Mouse (Mus musculus) naive thymus-derived CD4-positive, alpha-beta T cell, adult 2 months (primary cell): Measurements from ENCODE around the gene Trp53rkb.

Experiments
- DNase-seq: peaks from one replicate; pipeline ENCODE4 v3.0.0-alpha.2; 2011; ENCODE audit warnings: low read depth

The Trp53rkb gene

DNA sequence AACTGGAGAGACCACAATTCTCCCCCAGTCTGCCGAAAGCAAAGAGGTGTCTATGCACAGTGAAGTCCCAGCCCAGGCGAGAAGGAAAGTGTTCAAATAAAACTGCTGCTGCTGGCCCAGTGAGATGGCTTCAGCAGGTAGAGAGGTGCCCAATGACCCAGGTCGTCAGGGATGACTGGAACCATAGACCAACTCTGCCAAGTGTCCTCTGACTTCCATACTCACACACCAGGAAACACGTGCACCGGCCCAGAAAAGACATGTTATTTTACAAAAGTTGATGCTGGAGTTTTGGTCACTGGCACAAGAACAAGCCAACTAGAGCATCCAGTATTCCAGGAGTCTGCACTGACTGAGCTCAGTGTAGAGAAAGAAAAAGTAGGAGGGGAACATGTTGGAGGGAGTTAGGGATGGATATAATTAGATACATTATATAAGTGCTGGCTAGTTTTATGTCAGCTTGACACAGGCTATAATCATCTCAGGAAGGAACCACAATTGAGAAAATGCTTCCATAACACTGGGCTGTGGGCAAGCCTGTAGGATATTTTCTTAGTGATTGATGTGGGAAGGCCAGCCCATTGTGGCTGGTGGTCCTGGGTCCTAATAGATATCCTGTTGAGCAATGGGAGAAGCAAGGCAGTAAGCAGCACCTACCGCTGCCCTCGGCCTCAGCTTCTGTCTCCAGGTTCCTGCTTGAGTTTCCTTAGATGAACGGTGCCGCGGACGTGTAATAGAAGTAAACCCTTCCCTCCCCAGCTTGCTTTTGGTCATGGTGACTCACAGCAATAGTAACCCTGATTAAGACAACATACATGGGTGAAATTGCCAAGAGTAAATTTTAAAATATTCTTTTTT is 7.5 kb downstream of the Trp53rkb start:
- no peak for DNase-seq

DNA sequence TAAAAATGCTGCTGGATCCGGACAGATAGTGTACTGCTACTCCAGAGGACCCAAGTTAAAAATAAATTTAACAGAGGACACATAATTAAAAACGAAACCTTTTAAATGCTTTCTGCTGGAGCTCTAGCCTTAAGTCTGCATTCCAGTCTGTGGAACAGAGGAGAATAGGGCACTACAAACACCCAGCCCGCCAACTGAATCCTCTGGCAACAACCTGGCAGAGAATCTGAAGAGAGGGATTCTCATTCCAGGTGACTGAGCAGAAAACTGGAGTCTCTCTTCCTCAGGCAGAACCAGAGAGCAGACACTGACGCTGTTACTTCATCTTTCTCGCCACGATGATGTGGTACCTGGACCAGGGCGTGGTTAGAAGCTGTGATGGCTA is 8.1 kb downstream of the Trp53rkb start:
- no peak for DNase-seq

DNA sequence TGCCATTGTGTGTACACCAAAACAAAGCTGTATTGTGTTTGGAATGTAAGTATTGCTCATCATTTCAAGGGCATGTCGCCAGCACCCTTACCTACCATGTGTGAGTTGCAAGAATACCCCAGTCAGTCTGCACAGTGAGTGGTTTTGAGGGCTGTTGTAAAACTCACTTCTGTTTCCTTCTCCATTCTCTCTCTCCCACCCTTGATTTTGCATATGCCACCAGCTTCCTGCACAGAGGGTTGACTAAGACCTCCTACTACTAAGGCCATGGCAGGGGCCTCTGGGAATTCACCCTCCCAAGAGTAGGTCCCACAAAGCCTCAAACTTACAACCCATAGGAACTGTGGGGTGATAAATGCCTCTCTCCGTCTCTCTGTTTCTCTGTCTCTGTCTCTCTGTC is 9.1 kb downstream of the Trp53rkb start:
- DNase-seq: no peak

- DNase-seq: no peak
These were observed 11.0 kb downstream of the Trp53rkb start for GRCm38 (mm10) chr2:166803298-166803697.

DNA sequence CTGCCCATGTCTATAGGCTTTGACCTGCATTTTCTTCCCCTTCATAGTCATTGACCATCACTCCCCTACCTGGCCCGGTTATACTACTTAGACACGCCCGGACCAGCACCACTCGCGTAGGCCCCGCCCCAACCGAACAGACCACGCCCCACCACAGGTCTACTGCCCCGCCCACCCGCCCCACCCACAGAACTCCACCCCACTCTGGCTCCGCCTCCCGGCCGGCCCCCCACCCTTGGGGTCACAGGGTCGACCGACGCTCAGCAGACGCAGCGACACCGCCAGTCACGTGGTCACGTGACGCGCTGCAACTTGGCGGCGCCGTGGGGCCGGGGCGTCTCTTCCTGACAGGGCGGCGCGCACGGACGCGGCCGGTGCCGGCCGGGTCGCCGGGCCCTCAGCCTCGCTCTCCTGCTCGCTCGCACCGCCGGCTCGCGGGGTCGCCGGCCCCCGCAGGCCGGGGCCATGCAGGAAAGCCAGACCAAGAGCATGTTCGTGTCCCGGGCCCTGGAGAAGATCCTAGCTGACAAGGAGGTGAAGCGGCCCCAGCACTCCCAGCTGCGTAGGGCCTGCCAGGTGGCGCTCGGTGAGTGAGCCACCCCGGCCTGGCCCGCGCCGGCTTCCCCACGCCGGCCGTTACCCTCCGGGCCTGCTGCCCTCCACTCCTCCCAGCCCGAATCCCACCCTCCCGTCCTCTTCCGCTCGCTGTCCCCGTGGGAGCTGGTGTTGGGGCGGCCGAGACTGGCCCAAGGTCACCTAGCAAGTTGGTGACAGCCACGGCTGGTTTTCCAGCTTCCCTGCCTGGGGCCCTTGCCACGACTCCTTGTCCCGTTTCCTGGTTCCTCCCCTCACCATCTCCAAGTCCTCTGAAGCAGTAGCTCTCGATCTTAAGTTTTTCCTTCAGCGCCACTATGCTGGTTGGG is 13.2 kb downstream of the Trp53rkb start, which contains the start of gene Arfgef2:
TSS of gene Arfgef2 (plus strand) at position 339 of the 923 bp plus-strand sequence.
- peak; percentile 94 for DNase-seq

- DNase-seq: no peak
These were observed 13.9 kb downstream of the Trp53rkb start for GRCm38 (mm10) chr2:166806173-166806705.

- DNase-seq: no peak
These were observed 14.5 kb downstream of the Trp53rkb start for GRCm38 (mm10) chr2:166806813-166807212.

DNA sequence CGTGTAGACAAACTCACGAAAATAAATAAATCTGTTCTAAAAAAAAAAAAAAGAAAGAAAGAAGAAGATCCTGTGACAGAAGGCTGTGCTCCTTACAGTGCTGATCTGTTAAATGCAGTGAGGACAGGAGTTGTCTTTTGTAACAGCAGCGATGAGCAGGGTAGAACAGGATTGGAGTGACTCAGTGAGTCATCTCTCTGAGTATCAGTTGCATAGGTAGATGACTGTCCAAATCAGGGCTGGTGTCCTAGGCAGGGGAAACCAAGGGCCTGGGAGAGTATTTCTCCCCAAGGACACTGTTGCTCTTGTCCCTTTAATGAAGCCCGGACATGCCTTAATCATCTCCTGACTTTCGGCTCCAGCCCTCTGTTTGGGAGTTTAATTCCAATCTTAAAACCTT is 17.2 kb downstream of the Trp53rkb start:
- DNase-seq: no peak

GRCm38 (mm10) chr2:166810821-166811220 is 18.5 kb downstream of the Trp53rkb start:
- no peak for DNase-seq

DNA sequence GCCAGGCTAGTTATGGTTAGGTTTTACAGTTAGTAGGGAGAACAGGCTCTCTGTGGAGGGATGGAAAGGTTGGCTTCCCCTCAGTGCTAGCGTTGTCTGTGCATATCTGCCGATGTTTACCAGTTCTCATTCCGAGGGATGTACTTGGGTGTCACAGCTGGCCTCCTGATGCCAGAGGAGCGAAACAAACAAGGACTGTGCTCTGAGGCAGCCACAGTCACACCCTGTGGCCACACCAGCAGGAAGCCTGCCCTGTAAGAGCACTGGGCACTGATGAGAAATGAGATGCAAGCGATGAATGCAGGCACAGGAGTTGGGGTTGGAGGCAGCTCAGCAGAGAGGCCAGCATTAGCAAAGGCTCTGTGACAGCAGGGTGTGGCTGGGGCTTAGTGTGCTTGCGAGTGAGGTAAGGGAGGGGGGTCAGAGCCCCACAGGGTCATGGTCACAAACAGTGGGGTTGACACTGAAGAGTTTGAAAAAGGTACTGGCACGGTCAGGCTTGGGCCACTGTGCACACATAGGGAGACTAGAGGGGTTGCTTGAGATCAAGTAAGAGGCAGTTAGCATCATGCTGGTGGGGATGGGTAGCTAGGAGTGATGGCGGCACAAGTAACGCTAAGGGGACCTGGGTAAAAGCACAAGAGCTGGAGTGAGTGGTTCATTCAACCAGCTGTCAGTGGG is 26.3 kb downstream of the Trp53rkb start:
- no peak for DNase-seq

GRCm38 (mm10) chr2:166819849-166820248 is 27.5 kb downstream of the Trp53rkb start:
- DNase-seq: no peak

- DNase-seq: no peak
These were observed 28.5 kb downstream of the Trp53rkb start for GRCm38 (mm10) chr2:166820844-166821243.

DNA sequence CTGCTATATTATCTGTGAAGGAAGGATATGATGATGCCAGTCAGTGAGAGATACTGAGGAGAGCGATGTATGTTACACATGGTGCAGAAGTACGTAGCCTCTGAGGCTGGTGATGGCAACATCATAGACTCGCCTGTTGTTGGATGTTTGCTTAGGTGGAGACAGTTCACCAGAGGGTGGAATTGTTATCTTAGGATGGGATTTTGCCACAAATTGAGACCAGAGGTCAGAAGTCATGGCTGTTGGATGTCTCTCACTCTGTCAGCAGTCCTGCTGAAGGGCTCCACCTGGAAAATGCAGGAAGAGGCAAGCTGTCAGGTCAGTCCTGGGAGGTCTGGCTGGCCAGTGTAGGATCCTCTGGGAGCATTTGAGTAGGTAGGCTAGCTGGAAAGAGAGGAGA is 29.1 kb downstream of the Trp53rkb start:
- DNase-seq: no peak

- no peak for DNase-seq
These were observed 29.9 kb downstream of the Trp53rkb start for GRCm38 (mm10) chr2:166822119-166822826.

GRCm38 (mm10) chr2:166822901-166823300 is 30.6 kb downstream of the Trp53rkb start:
- DNase-seq: no peak

GRCm38 (mm10) chr2:166824386-166824785 is 32.1 kb downstream of the Trp53rkb start:
- no peak for DNase-seq

- no peak for DNase-seq
These were observed 32.7 kb downstream of the Trp53rkb start for GRCm38 (mm10) chr2:166824998-166825397.

GRCm38 (mm10) chr2:166826491-166827224 is 34.3 kb downstream of the Trp53rkb start:
- DNase-seq: no peak

- DNase-seq: no peak
These were observed 36.0 kb downstream of the Trp53rkb start for GRCm38 (mm10) chr2:166828306-166828705.

DNA sequence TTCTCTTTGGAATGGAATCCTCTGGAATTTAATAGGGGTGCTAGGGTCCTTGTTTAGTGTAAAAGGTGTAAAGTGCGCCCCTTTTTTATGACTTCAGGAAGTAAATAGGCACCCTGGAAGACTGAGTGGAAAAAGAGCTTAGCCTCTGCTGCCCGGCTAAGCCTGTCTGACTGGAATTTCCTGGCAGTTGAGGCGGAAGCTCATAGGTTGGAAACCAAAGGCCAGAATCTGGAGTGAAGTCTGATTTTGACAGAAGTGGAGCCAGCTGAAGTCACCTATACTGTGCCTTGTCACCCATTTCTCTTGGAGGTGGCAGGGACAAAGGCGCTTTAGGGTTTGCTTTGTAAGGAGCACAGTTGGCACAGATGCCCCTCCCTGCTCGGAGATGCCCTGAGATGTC is 38.0 kb downstream of the Trp53rkb start:
- no peak for DNase-seq

DNA sequence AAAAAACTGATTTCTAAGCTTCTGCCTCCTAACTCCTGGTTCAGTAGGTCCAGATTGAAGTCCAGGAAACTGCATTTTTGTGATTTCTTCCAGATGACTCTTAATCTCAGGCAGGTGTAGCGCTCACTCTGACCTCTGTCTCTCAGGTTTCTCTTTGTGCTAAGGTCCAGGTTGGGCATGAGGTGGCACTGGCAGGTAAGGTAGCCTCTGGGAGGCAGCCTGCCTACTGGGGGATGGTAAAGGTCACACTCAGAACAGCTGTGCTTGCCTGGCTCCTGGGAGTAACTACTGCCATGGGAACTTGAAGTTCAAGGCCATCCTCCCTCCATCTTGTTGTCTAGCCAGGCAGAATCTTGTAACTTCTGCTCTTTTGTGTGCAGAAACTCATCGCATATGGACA is 41.8 kb downstream of the Trp53rkb start:
- DNase-seq: no peak
